Mouse (Mus musculus): ENCODE measurements around the gene Armc8. TPM values are rescaled to one million over a fixed set of nuclear protein-coding genes. Genes with fewer than 3 reads are reported as not detected.
"Not testable (repeated sequence)": the region's sequence is repeated elsewhere in the genome, so short reads cannot be mapped to it uniquely, and the experiment has no call there.

The Armc8 gene
- 39.4 and 41.7 TPM in 2 replicates for polyA plus RNA-seq (2014; fragmentation: Nextera tagmentation; extraction: Ambion mirVana)

GRCm38 (mm10) chr9:99568347-99569070 is at the start of gene Armc8:
Gene Armc8 (minus strand): TSS chr9:99568899.
- DNase-seq (ENCODE audit: low spot score) (peak; percentile 92), ATAC-seq (ENCODE audit: insufficient read depth, low FRiP score, low TSS enrichment) (peak; percentile 94)
- Histone ChIP-seq H3K4me3 (ENCODE audit: low read depth, low read length) (peak within 1 kb of the TSS; percentile 97), H3K4me1 (ENCODE audit: control insufficient read depth, insufficient read depth, low read length) (peaks cover 5% of the 10 kb centered on the region), H3K27me3 (ENCODE audit: control insufficient read depth, insufficient read depth, low read length) (0 out of 2 replicates have a peak, but pooled peaks cover 2% of the 10 kb centered on the region), H3K27ac (ENCODE audit: low read depth, low read length) (peak within 1 kb of the TSS; percentile 96), H3K36me3 (ENCODE audit: control insufficient read depth, insufficient read depth, low read length) (no peaks in the 10 kb centered on the region), H3K9ac (ENCODE audit: low read length) (peak within 1 kb of the TSS; percentile 97), H3K4me2 (ENCODE audit: low read depth) (peak within 1 kb of the TSS; percentile 77), H3K9me3 (ENCODE audit: control insufficient read depth, low read length) (no peaks in the 10 kb centered on the region)
- WGBS = under 1% methylated on average over 69 of the region's 70 CpGs

GRCm38 (mm10) chr9:99612202-99612601 is 43.5 kb upstream of the Armc8 start, which contains the start of gene A4gnt:
Gene A4gnt (plus strand): TSS chr9:99612502.
- ATAC-seq (ENCODE audit: insufficient read depth, low FRiP score, low TSS enrichment) (no peak), DNase-seq (ENCODE audit: low spot score) (no peak)
- H3K27ac ChIP-seq (ENCODE audit: low read depth, low read length) = no peak within 1 kb of the TSS
- H3K9ac ChIP-seq (ENCODE audit: low read length) = no peak within 1 kb of the TSS
- no peak within 1 kb of the TSS for H3K4me3 ChIP-seq (ENCODE audit: low read depth, low read length)
- no peaks in the 10 kb centered on the region for H3K9me3 ChIP-seq (ENCODE audit: control insufficient read depth, low read length)
- H3K36me3 ChIP-seq (ENCODE audit: control insufficient read depth, insufficient read depth, low read length) = no peaks in the 10 kb centered on the region
- no peaks in the 10 kb centered on the region for H3K4me1 ChIP-seq (ENCODE audit: control insufficient read depth, insufficient read depth, low read length)
- 67% methylated on average over 2 of the region's 2 CpGs for WGBS
- H3K4me2 ChIP-seq (ENCODE audit: low read depth) = no peak within 1 kb of the TSS
- H3K27me3 ChIP-seq (ENCODE audit: control insufficient read depth, insufficient read depth, low read length) = no peaks in the 10 kb centered on the region

DNA sequence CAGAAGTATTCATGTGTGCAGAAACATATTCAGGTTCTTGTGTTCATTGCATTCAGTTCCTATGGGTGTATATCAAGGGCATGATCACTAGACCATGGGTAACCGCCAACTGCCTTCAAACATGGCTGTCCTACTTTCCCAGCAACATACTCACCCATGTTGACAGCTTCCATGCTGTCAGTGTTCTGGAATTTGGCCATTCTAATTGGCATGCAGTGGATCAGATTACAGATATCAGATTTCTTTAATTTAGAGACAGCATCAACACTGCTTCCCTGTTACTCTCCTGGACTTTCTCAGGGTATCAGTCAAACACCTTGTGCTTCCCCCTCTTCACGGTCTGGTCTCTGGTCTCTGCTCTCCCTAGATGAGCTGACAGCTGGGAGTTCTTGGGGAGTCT is 34.9 kb upstream of the Armc8 start:
- Histone ChIP-seq H3K27me3 (ENCODE audit: control insufficient read depth, insufficient read depth, low read length) (no peaks in the 10 kb centered on the region), H3K4me1 (ENCODE audit: control insufficient read depth, insufficient read depth, low read length) (no peaks in the 10 kb centered on the region), H3K9ac (ENCODE audit: low read length) (no peak overlapping the region), H3K36me3 (ENCODE audit: control insufficient read depth, insufficient read depth, low read length) (no peaks in the 10 kb centered on the region), H3K4me3 (ENCODE audit: low read depth, low read length) (no peak overlapping the region), H3K27ac (ENCODE audit: low read depth, low read length) (no peak overlapping the region), H3K9me3 (ENCODE audit: control insufficient read depth, low read length) (no peaks in the 10 kb centered on the region), H3K4me2 (ENCODE audit: low read depth) (no peak overlapping the region)
- ATAC-seq (ENCODE audit: insufficient read depth, low FRiP score, low TSS enrichment) (no peak), DNase-seq (ENCODE audit: low spot score) (no peak)
- WGBS = 83% methylated on average over 2 of the region's 2 CpGs

DNA sequence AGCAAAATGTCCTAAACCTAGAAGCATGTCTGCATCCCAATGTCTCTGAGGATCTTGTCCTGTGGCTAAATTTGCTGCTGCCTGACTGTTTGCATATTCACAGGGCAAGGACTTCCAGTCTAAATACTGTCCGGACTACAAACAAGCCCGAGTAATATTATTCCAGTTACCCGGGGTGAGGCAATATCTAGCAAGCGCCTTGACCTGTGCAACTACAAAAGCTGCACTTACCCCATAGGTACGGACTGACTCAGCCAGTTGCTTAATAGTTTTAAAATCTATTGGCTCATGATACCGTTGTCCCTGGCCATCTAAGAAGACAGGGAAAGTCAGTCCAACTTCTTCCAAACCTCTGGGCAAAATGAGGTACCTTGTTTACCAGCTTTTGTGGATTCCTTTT is 30.4 kb upstream of the Armc8 start:
- ATAC-seq (ENCODE audit: insufficient read depth, low FRiP score, low TSS enrichment); DNase-seq (ENCODE audit: low spot score); H3K9me3 ChIP-seq (ENCODE audit: control insufficient read depth, low read length); H3K27me3 ChIP-seq (ENCODE audit: control insufficient read depth, insufficient read depth, low read length); H3K4me1 ChIP-seq (ENCODE audit: control insufficient read depth, insufficient read depth, low read length); H3K36me3 ChIP-seq (ENCODE audit: control insufficient read depth, insufficient read depth, low read length); H3K4me3 ChIP-seq (ENCODE audit: low read depth, low read length); H3K4me2 ChIP-seq (ENCODE audit: low read depth); H3K9ac ChIP-seq (ENCODE audit: low read length); H3K27ac ChIP-seq (ENCODE audit: low read depth, low read length): not testable (repeated sequence)
- 96% methylated on average over 6 of the region's 6 CpGs for WGBS

- WGBS = 83% methylated on average over 8 of the region's 8 CpGs
Measured at GRCm38 (mm10) chr9:99591144-99591543, 22.4 kb upstream of the Armc8 start.

GRCm38 (mm10) chr9:99587505-99588202 is 19.0 kb upstream of the Armc8 start:
- DNase-seq (ENCODE audit: low spot score) (peak; percentile 64), ATAC-seq (ENCODE audit: insufficient read depth, low FRiP score, low TSS enrichment) (no peak)
- Histone ChIP-seq H3K4me2 (ENCODE audit: low read depth) (no peak overlapping the region), H3K4me1 (ENCODE audit: control insufficient read depth, insufficient read depth, low read length) (no peaks in the 10 kb centered on the region), H3K27me3 (ENCODE audit: control insufficient read depth, insufficient read depth, low read length) (no peaks in the 10 kb centered on the region), H3K4me3 (ENCODE audit: low read depth, low read length) (no peak overlapping the region), H3K9ac (ENCODE audit: low read length) (no peak overlapping the region), H3K27ac (ENCODE audit: low read depth, low read length) (no peak overlapping the region), H3K9me3 (ENCODE audit: control insufficient read depth, low read length) (no peaks in the 10 kb centered on the region), H3K36me3 (ENCODE audit: control insufficient read depth, insufficient read depth, low read length) (peaks cover 10% of the 10 kb centered on the region)
- 30% methylated on average over 8 of the region's 8 CpGs for whole genome bisulfite sequencing

More at GRCm38 (mm10) chr9:99591144-99591543, 22.4 kb upstream of the Armc8 start:
- no peaks in the 10 kb centered on the region for H3K36me3 ChIP-seq (ENCODE audit: control insufficient read depth, insufficient read depth, low read length)
- no peak overlapping the region for H3K27ac ChIP-seq (ENCODE audit: low read depth, low read length)
- H3K4me1 ChIP-seq (ENCODE audit: control insufficient read depth, insufficient read depth, low read length) = no peaks in the 10 kb centered on the region
- DNase-seq (ENCODE audit: low spot score) (no peak), ATAC-seq (ENCODE audit: insufficient read depth, low FRiP score, low TSS enrichment) (no peak)
- H3K4me3 ChIP-seq (ENCODE audit: low read depth, low read length) = no peak overlapping the region
- no peaks in the 10 kb centered on the region for H3K27me3 ChIP-seq (ENCODE audit: control insufficient read depth, insufficient read depth, low read length)
- no peaks in the 10 kb centered on the region for H3K9me3 ChIP-seq (ENCODE audit: control insufficient read depth, low read length)
- no peak overlapping the region for H3K9ac ChIP-seq (ENCODE audit: low read length)
- H3K4me2 ChIP-seq (ENCODE audit: low read depth) = no peak overlapping the region

DNA sequence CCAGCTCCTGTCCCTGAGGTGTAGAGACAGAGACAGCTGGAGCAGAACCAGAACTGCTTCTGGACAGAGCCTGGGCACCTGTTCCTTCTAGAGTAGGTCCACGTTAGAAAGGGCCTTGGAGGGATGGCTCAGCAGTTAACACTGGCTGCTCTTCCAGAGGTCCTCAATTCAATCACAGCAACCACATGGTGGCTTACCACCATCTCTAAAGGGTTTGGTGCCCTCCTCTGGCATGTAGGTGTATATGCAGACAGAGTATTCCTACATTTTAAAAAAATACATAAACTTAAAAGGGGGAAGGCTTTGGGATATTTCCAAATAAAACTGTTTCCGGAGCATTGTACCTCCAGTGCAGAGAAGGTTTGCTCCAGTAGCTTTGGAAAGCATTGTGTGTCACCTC is 12.0 kb upstream of the Armc8 start:
- no peak overlapping the region for H3K27ac ChIP-seq (ENCODE audit: low read depth, low read length)
- no peak overlapping the region for H3K4me2 ChIP-seq (ENCODE audit: low read depth)
- no peaks in the 10 kb centered on the region for H3K27me3 ChIP-seq (ENCODE audit: control insufficient read depth, insufficient read depth, low read length)
- 52% methylated on average over 2 of the region's 2 CpGs for WGBS
- H3K9me3 ChIP-seq (ENCODE audit: control insufficient read depth, low read length) = no peaks in the 10 kb centered on the region
- ATAC-seq (ENCODE audit: insufficient read depth, low FRiP score, low TSS enrichment) = no peak
- peaks cover 2% of the 10 kb centered on the region; the same call in 1 of the 2 replicates for H3K4me1 ChIP-seq (ENCODE audit: control insufficient read depth, insufficient read depth, low read length)
- DNase-seq (ENCODE audit: low spot score) = peak; percentile 19
- no peak overlapping the region for H3K9ac ChIP-seq (ENCODE audit: low read length)
- H3K4me3 ChIP-seq (ENCODE audit: low read depth, low read length) = no peak overlapping the region
- H3K36me3 ChIP-seq (ENCODE audit: control insufficient read depth, insufficient read depth, low read length) = peaks cover 14% of the 10 kb centered on the region

DNA sequence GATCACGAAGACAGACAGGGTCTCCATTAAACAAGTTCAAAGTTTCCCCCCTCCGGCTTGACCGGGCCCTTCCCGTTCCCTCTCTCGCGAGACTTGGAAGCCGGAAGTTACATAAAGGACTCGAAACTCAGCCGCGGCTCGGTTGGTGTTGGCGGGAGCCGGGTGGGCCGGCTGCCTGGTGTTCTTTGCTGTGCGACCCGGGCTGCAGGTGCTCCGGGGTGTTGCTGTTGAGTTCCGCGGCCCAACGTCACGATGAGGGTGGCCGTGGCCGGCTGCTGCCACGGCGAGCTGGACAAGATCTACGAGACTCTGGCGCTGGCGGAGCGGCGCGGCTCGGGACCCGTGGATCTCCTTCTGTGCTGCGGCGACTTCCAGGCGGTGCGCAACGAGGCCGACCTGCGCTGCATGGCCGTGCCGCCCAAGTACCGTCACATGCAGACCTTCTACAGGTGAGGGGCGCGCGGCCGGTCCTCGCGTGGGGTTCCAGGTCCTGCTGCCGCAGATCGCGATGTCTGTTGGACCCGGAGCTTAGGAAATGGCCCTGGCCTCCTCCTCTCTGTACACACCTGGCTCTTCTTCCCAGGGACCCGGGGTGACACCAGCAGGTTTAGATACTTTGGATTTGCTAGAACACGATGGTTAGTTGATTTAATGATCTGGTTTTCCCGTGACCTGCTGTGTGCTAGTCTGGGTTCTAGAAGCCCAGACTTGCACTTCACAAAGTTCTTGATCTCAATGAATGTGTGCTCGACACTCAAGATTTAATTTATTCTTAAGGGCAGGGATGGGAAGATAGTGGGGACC is 7.2 kb upstream of the Armc8 start, which contains the start of gene Dbr1:
Dbr1 (plus strand) TSS at position 123 of the 804 bp plus-strand sequence.
- ATAC-seq (ENCODE audit: insufficient read depth, low FRiP score, low TSS enrichment) (peak; percentile 91), DNase-seq (ENCODE audit: low spot score) (peak; percentile 90)
- peak within 1 kb of the TSS; percentile 82 for H3K4me3 ChIP-seq (ENCODE audit: low read depth, low read length)
- H3K36me3 ChIP-seq (ENCODE audit: control insufficient read depth, insufficient read depth, low read length) = no peaks in the 10 kb centered on the region; the same call in 1 of the 2 replicates
- no peaks in the 10 kb centered on the region for H3K9me3 ChIP-seq (ENCODE audit: control insufficient read depth, low read length)
- H3K4me1 ChIP-seq (ENCODE audit: control insufficient read depth, insufficient read depth, low read length) = peaks cover 2% of the 10 kb centered on the region; the same call in 1 of the 2 replicates
- H3K27ac ChIP-seq (ENCODE audit: low read depth, low read length) = peak within 1 kb of the TSS; percentile 45; the same call in 1 of the 2 replicates
- H3K4me2 ChIP-seq (ENCODE audit: low read depth) = peak within 1 kb of the TSS; percentile 69
- peak within 1 kb of the TSS; percentile 90 for H3K9ac ChIP-seq (ENCODE audit: low read length)
- H3K27me3 ChIP-seq (ENCODE audit: control insufficient read depth, insufficient read depth, low read length) = 0 out of 2 replicates have a peak, but pooled peaks cover 2% of the 10 kb centered on the region
- under 1% methylated on average over 57 of the region's 57 CpGs for WGBS
